Mouse (Mus musculus): ENCODE data around the gene Cyp2t4. TPM values are rescaled to one million over a fixed set of nuclear protein-coding genes. Genes with fewer than 3 reads are reported as not detected.

Gene Cyp2t4
- polyA plus RNA-seq, 1 experiment from 2014 or later = not detected

- H3K27ac ChIP-seq (ENCODE audit: low read depth, low read length) = no peak overlapping the region
- ATAC-seq (ENCODE audit: low FRiP score, low TSS enrichment) = no peak
- no peaks in the 10 kb centered on the region for H3K27me3 ChIP-seq (ENCODE audit: control insufficient read depth, insufficient read depth, low read length)
- 0 out of 2 replicates have a peak, but pooled peaks cover 8% of the 10 kb centered on the region for H3K4me1 ChIP-seq (ENCODE audit: control insufficient read depth, insufficient read depth, low read length)
- H3K4me3 ChIP-seq (ENCODE audit: low read length) = no peak overlapping the region
- 89% methylated on average over 7 of the region's 7 CpGs for WGBS
- no peak overlapping the region for H3K4me2 ChIP-seq (replicated peaks; ENCODE audit: low read depth, low read length)
- peaks cover 23% of the 10 kb centered on the region for H3K36me3 ChIP-seq (ENCODE audit: control insufficient read depth, insufficient read depth, low read length)
- no peaks in the 10 kb centered on the region for H3K9me3 ChIP-seq (ENCODE audit: control insufficient read depth, low read length)
- H3K9ac ChIP-seq (ENCODE audit: low read depth, low read length) = no peak overlapping the region
Observed at GRCm38 (mm10) chr7:27174896-27175295, 21.4 kb downstream of the Cyp2t4 start.

- ATAC-seq (ENCODE audit: low FRiP score, low TSS enrichment) = no peak
- peaks cover 7% of the 10 kb centered on the region for H3K36me3 ChIP-seq (ENCODE audit: control insufficient read depth, insufficient read depth, low read length)
- peak overlapping the region; percentile 71 for H3K4me3 ChIP-seq (ENCODE audit: low read length)
- H3K27ac ChIP-seq (ENCODE audit: low read depth, low read length) = peak overlapping the region; percentile 90
- H3K27me3 ChIP-seq (ENCODE audit: control insufficient read depth, insufficient read depth, low read length) = no peaks in the 10 kb centered on the region
- 16% methylated on average over 4 of the region's 4 CpGs for WGBS
- no peaks in the 10 kb centered on the region for H3K9me3 ChIP-seq (ENCODE audit: control insufficient read depth, low read length)
- H3K4me1 ChIP-seq (ENCODE audit: control insufficient read depth, insufficient read depth, low read length) = 0 out of 2 replicates have a peak, but pooled peaks cover 8% of the 10 kb centered on the region
- peak overlapping the region; percentile 63; the same call in 1 of the 2 replicates for H3K9ac ChIP-seq (ENCODE audit: low read depth, low read length)
- H3K4me2 ChIP-seq (replicated peaks; ENCODE audit: low read depth, low read length) = peak overlapping the region; percentile 47
Observed at GRCm38 (mm10) chr7:27177942-27178323, 24.4 kb downstream of the Cyp2t4 start.

- Histone ChIP-seq H3K9me3 (ENCODE audit: control insufficient read depth, low read length) (no peaks in the 10 kb centered on the region), H3K4me3 (ENCODE audit: low read length) (peak within 1 kb of the TSS; percentile 71), H3K36me3 (ENCODE audit: control insufficient read depth, insufficient read depth, low read length) (peaks cover 11% of the 10 kb centered on the region), H3K9ac (ENCODE audit: low read depth, low read length) (peak within 1 kb of the TSS; percentile 63), H3K27me3 (ENCODE audit: control insufficient read depth, insufficient read depth, low read length) (no peaks in the 10 kb centered on the region), H3K27ac (ENCODE audit: low read depth, low read length) (peak within 1 kb of the TSS; percentile 90), H3K4me2 (replicated peaks; ENCODE audit: low read depth, low read length) (peak within 1 kb of the TSS; percentile 59), H3K4me1 (ENCODE audit: control insufficient read depth, insufficient read depth, low read length) (0 out of 2 replicates have a peak, but pooled peaks cover 8% of the 10 kb centered on the region)
- ATAC-seq (ENCODE audit: low FRiP score, low TSS enrichment) = peak; percentile 98
- WGBS = under 1% methylated on average over 53 of the region's 53 CpGs
Observed at GRCm38 (mm10) chr7:27178324-27179216, 25.1 kb downstream of the Cyp2t4 start, which contains the start of gene Rab4b. Rab4b (minus strand) TSS chr7:27178896.

GRCm38 (mm10) chr7:27179217-27179918 lies 25.9 kb downstream of the Cyp2t4 start:
- Histone ChIP-seq H3K36me3 (ENCODE audit: control insufficient read depth, insufficient read depth, low read length) (peaks cover 10% of the 10 kb centered on the region), H3K27me3 (ENCODE audit: control insufficient read depth, insufficient read depth, low read length) (no peaks in the 10 kb centered on the region), H3K4me1 (ENCODE audit: control insufficient read depth, insufficient read depth, low read length) (0 out of 2 replicates have a peak, but pooled peaks cover 8% of the 10 kb centered on the region), H3K9me3 (ENCODE audit: control insufficient read depth, low read length) (no peaks in the 10 kb centered on the region), H3K27ac (ENCODE audit: low read depth, low read length) (peak overlapping the region; percentile 77; the same call in 1 of the 2 replicates), H3K9ac (ENCODE audit: low read depth, low read length) (no peak overlapping the region), H3K4me2 (replicated peaks; ENCODE audit: low read depth, low read length) (peak overlapping the region; percentile 59), H3K4me3 (ENCODE audit: low read length) (peak overlapping the region; percentile 71)
- WGBS = 47% methylated on average over 16 of the region's 16 CpGs
- ATAC-seq (ENCODE audit: low FRiP score, low TSS enrichment) = no peak

GRCm38 (mm10) chr7:27180036-27180435 lies 26.5 kb downstream of the Cyp2t4 start:
- no peaks in the 10 kb centered on the region for H3K9me3 ChIP-seq (ENCODE audit: control insufficient read depth, low read length)
- H3K27me3 ChIP-seq (ENCODE audit: control insufficient read depth, insufficient read depth, low read length) = no peaks in the 10 kb centered on the region
- ATAC-seq (ENCODE audit: low FRiP score, low TSS enrichment) = no peak
- H3K4me3 ChIP-seq (ENCODE audit: low read length) = peak overlapping the region; percentile 7; the same call in 1 of the 2 replicates
- 71% methylated on average over 5 of the region's 5 CpGs for WGBS
- no peak overlapping the region for H3K27ac ChIP-seq (ENCODE audit: low read depth, low read length)
- no peak overlapping the region; the same call in 1 of the 2 replicates for H3K4me2 ChIP-seq (replicated peaks; ENCODE audit: low read depth, low read length)
- peaks cover 16% of the 10 kb centered on the region for H3K36me3 ChIP-seq (ENCODE audit: control insufficient read depth, insufficient read depth, low read length)
- H3K4me1 ChIP-seq (ENCODE audit: control insufficient read depth, insufficient read depth, low read length) = 0 out of 2 replicates have a peak, but pooled peaks cover 8% of the 10 kb centered on the region
- no peak overlapping the region for H3K9ac ChIP-seq (ENCODE audit: low read depth, low read length)

GRCm38 (mm10) chr7:27180837-27181695 lies 27.6 kb downstream of the Cyp2t4 start, which contains the start of the genes Gm21983 and Mia:
Gm21983 (minus strand) TSS chr7:27181086.
Mia (minus strand) TSS chr7:27181157.
- Histone ChIP-seq H3K4me2 (replicated peaks; ENCODE audit: low read depth, low read length) (no peak within 1 kb of the TSS; the same call in 1 of the 2 replicates), H3K27ac (ENCODE audit: low read depth, low read length) (peak within 1 kb of the TSS; percentile 52; the same call in 1 of the 2 replicates), H3K27me3 (ENCODE audit: control insufficient read depth, insufficient read depth, low read length) (no peaks in the 10 kb centered on the region), H3K9me3 (ENCODE audit: control insufficient read depth, low read length) (no peaks in the 10 kb centered on the region), H3K4me3 (ENCODE audit: low read length) (peak within 1 kb of the TSS; percentile 7; the same call in 1 of the 2 replicates), H3K9ac (ENCODE audit: low read depth, low read length) (no peak within 1 kb of the TSS), H3K4me1 (ENCODE audit: control insufficient read depth, insufficient read depth, low read length) (0 out of 2 replicates have a peak, but pooled peaks cover 8% of the 10 kb centered on the region), H3K36me3 (ENCODE audit: control insufficient read depth, insufficient read depth, low read length) (peaks cover 26% of the 10 kb centered on the region)
- no peak for ATAC-seq (ENCODE audit: low FRiP score, low TSS enrichment)
- 69% methylated on average over 14 of the region's 14 CpGs for WGBS

- no peak overlapping the region for H3K4me3 ChIP-seq (ENCODE audit: low read length)
- H3K36me3 ChIP-seq (ENCODE audit: control insufficient read depth, insufficient read depth, low read length) = peaks cover 41% of the 10 kb centered on the region
- H3K9me3 ChIP-seq (ENCODE audit: control insufficient read depth, low read length) = no peaks in the 10 kb centered on the region
- H3K27me3 ChIP-seq (ENCODE audit: control insufficient read depth, insufficient read depth, low read length) = no peaks in the 10 kb centered on the region
- ATAC-seq (ENCODE audit: low FRiP score, low TSS enrichment) = no peak
- no peak overlapping the region for H3K9ac ChIP-seq (ENCODE audit: low read depth, low read length)
- 0 out of 2 replicates have a peak, but pooled peaks cover 8% of the 10 kb centered on the region for H3K4me1 ChIP-seq (ENCODE audit: control insufficient read depth, insufficient read depth, low read length)
- 92% methylated on average over 1 of the region's 1 CpGs for WGBS
- H3K27ac ChIP-seq (ENCODE audit: low read depth, low read length) = no peak overlapping the region
- no peak overlapping the region for H3K4me2 ChIP-seq (replicated peaks; ENCODE audit: low read depth, low read length)
Observed at GRCm38 (mm10) chr7:27182498-27182897, 29.0 kb downstream of the Cyp2t4 start.

- no peak for ATAC-seq (ENCODE audit: low FRiP score, low TSS enrichment)
- H3K4me1 ChIP-seq (ENCODE audit: control insufficient read depth, insufficient read depth, low read length) = no peaks in the 10 kb centered on the region
Observed at GRCm38 (mm10) chr7:27184964-27185363, 31.4 kb downstream of the Cyp2t4 start.

More at GRCm38 (mm10) chr7:27184964-27185363, 31.4 kb downstream of the Cyp2t4 start:
- Histone ChIP-seq H3K4me2 (replicated peaks; ENCODE audit: low read depth, low read length) (no peak overlapping the region), H3K27me3 (ENCODE audit: control insufficient read depth, insufficient read depth, low read length) (no peaks in the 10 kb centered on the region), H3K36me3 (ENCODE audit: control insufficient read depth, insufficient read depth, low read length) (peaks cover 65% of the 10 kb centered on the region), H3K9ac (ENCODE audit: low read depth, low read length) (no peak overlapping the region), H3K4me3 (ENCODE audit: low read length) (no peak overlapping the region), H3K27ac (ENCODE audit: low read depth, low read length) (no peak overlapping the region), H3K9me3 (ENCODE audit: control insufficient read depth, low read length) (no peaks in the 10 kb centered on the region)
- 77% methylated on average over 3 of the region's 3 CpGs for WGBS

All from kidney, embryonic 14.5 days (tissue).